Mouse (Mus musculus): ENCODE data around the gene Myoz2.

DNA sequence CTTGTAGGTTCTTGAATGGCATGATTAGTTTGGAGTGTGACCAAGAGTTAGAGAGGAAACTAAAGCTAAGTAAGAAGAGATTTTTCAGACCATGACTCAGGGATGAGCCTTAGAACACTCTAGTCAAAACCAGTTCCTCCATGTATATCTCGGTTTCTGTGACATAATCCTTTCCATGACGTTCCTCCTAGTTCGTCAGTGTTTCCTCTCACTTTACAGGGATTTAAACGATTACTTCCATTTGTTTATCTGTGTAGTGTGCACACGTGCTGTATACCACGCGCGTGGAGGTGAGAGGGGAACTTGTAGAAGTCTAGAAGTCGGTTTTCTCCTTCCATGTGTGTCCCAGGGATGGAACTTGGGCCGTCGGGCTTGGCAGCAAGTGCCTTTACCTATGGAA, 47.9 kb downstream of the Myoz2 start:
- no peak for TF ChIP-seq MAX (IDR thresholded peaks at IDR 0.05)
- no peak for TF ChIP-seq CTCF (IDR thresholded peaks at IDR 0.05; ENCODE audit: control insufficient read depth, insufficient read depth, insufficient read length)
- TF ChIP-seq USF1 (IDR thresholded peaks at IDR 0.05; ENCODE audit: low read depth), result no peak
- TF ChIP-seq MYOG (IDR thresholded peaks at IDR 0.05; ENCODE audit: control insufficient read depth, extremely low read depth, insufficient read length), result no peak
